Mouse (Mus musculus) heart, postnatal 0 days (tissue): ENCODE results near the gene Qars. TPM values are rescaled to one million over a fixed set of nuclear protein-coding genes. Genes with fewer than 3 reads are reported as not detected.

Experiments used
- ATAC-seq: fragments of 200-750 bp; cut with Nextera tagmentation; 2 replicates; pipeline ENCODE4 v1.8.0; 2017; ENCODE audit warnings: low read depth, moderate number of reproducible peaks, moderate library complexity; ENCODE audit not compliant: insufficient read depth
- DNase-seq: peaks from one replicate; pipeline ENCODE4 v3.0.0-alpha.2; 2016; ENCODE audit warnings: low spot score
- H3K27ac ChIP-seq: fragments of 300-500 bp; sonication (generic); 2 replicates; pipeline ENCODE4 v1.5.1; 2014; ENCODE audit warnings: low read depth, mild to moderate bottlenecking
- H3K27me3 ChIP-seq: fragments of 300-500 bp; sonication (generic); 2 replicates; pipeline ENCODE4 v1.6.1; 2014; ENCODE audit warnings: low read length, mixed read lengths; ENCODE audit not compliant: control insufficient read depth, insufficient read depth
- H3K36me3 ChIP-seq: fragments of 300-500 bp; sonication (generic); replicated peaks from 2 replicates; pipeline ENCODE4 v1.6.1; 2014; ENCODE audit warnings: low read length, mixed read lengths; ENCODE audit not compliant: control insufficient read depth, insufficient read depth
- H3K4me1 ChIP-seq: fragments of 300-500 bp; sonication (generic); 2 replicates; pipeline ENCODE4 v1.6.1; 2014; ENCODE audit warnings: antibody characterized with exemption; ENCODE audit not compliant: control insufficient read depth, insufficient read depth
- H3K4me2 ChIP-seq: fragments of 300-500 bp; sonication (generic); 2 replicates; pipeline ENCODE4 v1.6.1; 2014; ENCODE audit warnings: low read depth, mild to moderate bottlenecking, low read length, moderate library complexity
- H3K4me3 ChIP-seq: fragments of 300-500 bp; sonication (generic); 2 replicates; pipeline ENCODE4 v1.5.1; 2014; ENCODE audit warnings: low read depth, low read length
- H3K9ac ChIP-seq: fragments of 300-500 bp; sonication (generic); replicated peaks from 2 replicates; pipeline ENCODE4 v1.6.1; 2014; ENCODE audit warnings: low read depth, low read length, mixed read lengths
- H3K9me3 ChIP-seq: fragments of 300-500 bp; sonication (generic); replicated peaks from 2 replicates; pipeline ENCODE4 v1.6.1; 2016; ENCODE audit warnings: low read length; ENCODE audit not compliant: control insufficient read depth
- CTCF ChIP-seq: IDR thresholded peaks from 2 replicates; pipeline ENCODE4 v1.5.1; 2016; ENCODE audit warnings: antibody characterized with exemption, control low read depth, low read depth
- EP300 ChIP-seq: IDR thresholded peaks from 2 replicates; pipeline ENCODE4 v1.6.1; 2016; ENCODE audit warnings: antibody characterized with exemption, low read depth
- WGBS: fragments of 180-500 bp; shearing (Covaris S2); extraction: QIAGEN DNeasy Blood & Tissue Kit; methylation state at CpG from one replicate; pipeline ENCODE4 v1.1.7; 2014; 5-methylcytosine and 5-hydroxymethylcytosine counted together
- polyA plus RNA-seq: library from polyadenylated mRNA; unstranded; fragments of >200 nt; fragmentation: Nextera tagmentation; extraction: Ambion mirVana; gene quantifications from 2 replicates; pipeline ENCODE4 v1.2.1, GENCODE M21; 2015
- total RNA-seq: library from RNA; depleted of rRNA; stranded (reverse); fragments of >200 nt; gene quantifications from 2 replicates; pipeline ENCODE4 v1.2.3, GENCODE M21; 2014; ENCODE audit warnings: low replicate concordance

Qars gene
- total and polyA plus RNA-seq, 2 experiments from 2014 or later, result 49.2 to 188 TPM

- peaks cover 64% of the 10 kb centered on the region for H3K36me3 ChIP-seq
- no peak overlapping the region for H3K9ac ChIP-seq
- WGBS, result 93% methylated on average over 18 of the region's 18 CpGs
- no peaks in the 10 kb centered on the region for H3K27me3 ChIP-seq
- ATAC-seq, result no peak
- TF ChIP-seq EP300 (no peak), CTCF (no peak)
- H3K27ac ChIP-seq, result no peak overlapping the region
- no peaks in the 10 kb centered on the region for H3K9me3 ChIP-seq
- H3K4me2 ChIP-seq, result no peak overlapping the region
- H3K4me3 ChIP-seq, result no peak overlapping the region
- peaks cover 26% of the 10 kb centered on the region for H3K4me1 ChIP-seq
- no peak for DNase-seq
These were observed 24.3 kb upstream of the Qars start for GRCm38 (mm10) chr9:108483051-108483790.

- Histone ChIP-seq H3K36me3 (peaks cover 72% of the 10 kb centered on the region), H3K27me3 (no peaks in the 10 kb centered on the region)
These were observed 23.5 kb upstream of the Qars start for GRCm38 (mm10) chr9:108484021-108484420.

GRCm38 (mm10) chr9:108485301-108485875 lies 22.1 kb upstream of the Qars start:
- 91% methylated on average over 19 of the region's 19 CpGs for WGBS
- Histone ChIP-seq H3K9me3 (no peaks in the 10 kb centered on the region), H3K4me1 (peaks cover 15% of the 10 kb centered on the region), H3K9ac (no peak overlapping the region), H3K27me3 (no peaks in the 10 kb centered on the region), H3K27ac (no peak overlapping the region), H3K36me3 (peaks cover 83% of the 10 kb centered on the region), H3K4me2 (no peak overlapping the region), H3K4me3 (no peak overlapping the region)
- TF ChIP-seq EP300, result no peak
- TF ChIP-seq CTCF, result no peak
- DNase-seq (no peak), ATAC-seq (no peak)

More at GRCm38 (mm10) chr9:108484021-108484420, 23.5 kb upstream of the Qars start:
- TF ChIP-seq CTCF (no peak), EP300 (no peak)
- Histone ChIP-seq H3K9ac (no peak overlapping the region), H3K4me3 (no peak overlapping the region), H3K4me2 (no peak overlapping the region), H3K27ac (no peak overlapping the region), H3K4me1 (peaks cover 25% of the 10 kb centered on the region), H3K9me3 (no peaks in the 10 kb centered on the region)
- no peak for ATAC-seq
- no peak for DNase-seq
- 90% methylated on average over 15 of the region's 15 CpGs for WGBS

GRCm38 (mm10) chr9:108486973-108487530 lies 20.5 kb upstream of the Qars start:
- DNase-seq (no peak), ATAC-seq (no peak)
- Histone ChIP-seq H3K36me3 (peaks cover 79% of the 10 kb centered on the region), H3K27me3 (no peaks in the 10 kb centered on the region), H3K4me3 (no peak overlapping the region), H3K9me3 (no peaks in the 10 kb centered on the region), H3K4me2 (no peak overlapping the region), H3K9ac (no peak overlapping the region), H3K27ac (no peak overlapping the region), H3K4me1 (peaks cover 11% of the 10 kb centered on the region)
- WGBS, result 90% methylated on average over 8 of the region's 8 CpGs
- TF ChIP-seq EP300, result no peak
- TF ChIP-seq CTCF, result no peak

GRCm38 (mm10) chr9:108488403-108488802 lies 19.1 kb upstream of the Qars start:
- 92% methylated on average over 17 of the region's 17 CpGs for WGBS
- peaks cover 79% of the 10 kb centered on the region for H3K36me3 ChIP-seq

More at GRCm38 (mm10) chr9:108488403-108488802, 19.1 kb upstream of the Qars start:
- no peak for DNase-seq
- H3K4me3 ChIP-seq, result no peak overlapping the region
- no peaks in the 10 kb centered on the region for H3K9me3 ChIP-seq
- no peak overlapping the region for H3K27ac ChIP-seq
- TF ChIP-seq CTCF, result no peak
- TF ChIP-seq EP300, result no peak
- H3K4me1 ChIP-seq, result peaks cover 12% of the 10 kb centered on the region
- no peak overlapping the region for H3K9ac ChIP-seq
- ATAC-seq, result no peak
- H3K4me2 ChIP-seq, result no peak overlapping the region
- H3K27me3 ChIP-seq, result no peaks in the 10 kb centered on the region
